Mouse (Mus musculus) brain, embryonic 14.5 days (tissue): ENCODE measurements around the gene Camk2n1. TPM values are rescaled to one million over a fixed set of nuclear protein-coding genes. Genes with fewer than 3 reads are reported as not detected.
"Not testable (repeated sequence)": the region's sequence is repeated elsewhere in the genome, so short reads cannot be mapped to it uniquely, and the experiment has no call there.

Experiments used
- DNase-seq: peaks from one replicate; pipeline ENCODE4 v3.0.0-alpha.2; 2011; ENCODE audit warnings: low read depth
- CTCF ChIP-seq: fragments of 200-500 bp; IDR thresholded peaks from 2 replicates; pipeline ENCODE4 v1.5.1; 2012; ENCODE audit warnings: inconsistent platforms, mild to moderate bottlenecking, moderate library complexity, borderline replicate concordance; ENCODE audit not compliant: insufficient read depth, insufficient read length; ENCODE audit errors: extremely low read depth
- POLR2A ChIP-seq: fragments of 200-500 bp; IDR thresholded peaks from 2 replicates; pipeline ENCODE4 v1.6.1; 2012; ENCODE audit warnings: mild to moderate bottlenecking, inconsistent platforms, borderline replicate concordance; ENCODE audit not compliant: poor library complexity, insufficient read depth, insufficient read length, severe bottlenecking; ENCODE audit errors: extremely low read depth
- polyA plus RNA-seq: library from polyadenylated mRNA; depleted of rRNA; stranded (reverse); fragments of >200 nt; gene quantifications from 2 replicates; pipeline ENCODE4 v1.2.3, GENCODE M21; 2012; rRNA removed

Gene Camk2n1
- polyA plus RNA-seq = 28.3 and 37.4 TPM in 2 replicates

GRCm38 (mm10) chr4:138453753-138454570, at the start of gene Camk2n1:
Camk2n1 (plus strand) TSS chr4:138454314.
- TF ChIP-seq POLR2A = peak; percentile 44; the same call in 1 of the 2 replicates
- TF ChIP-seq CTCF = no peak
- DNase-seq = peak; percentile 86

GRCm38 (mm10) chr4:138404806-138405205, 49.3 kb upstream of the Camk2n1 start:
- no peak for DNase-seq
- no peak for TF ChIP-seq POLR2A
- TF ChIP-seq CTCF = peak; percentile 60

- TF ChIP-seq POLR2A = no peak
- TF ChIP-seq CTCF = no peak
Observed at GRCm38 (mm10) chr4:138407479-138408194, 46.5 kb upstream of the Camk2n1 start.

GRCm38 (mm10) chr4:138411011-138411410, 43.1 kb upstream of the Camk2n1 start:
- TF ChIP-seq POLR2A = no peak
- TF ChIP-seq CTCF = no peak
- DNase-seq = no peak

More at GRCm38 (mm10) chr4:138407479-138408194, 46.5 kb upstream of the Camk2n1 start:
- no peak for DNase-seq

GRCm38 (mm10) chr4:138411504-138412121, 42.5 kb upstream of the Camk2n1 start:
- no peak for DNase-seq
- TF ChIP-seq CTCF (no peak), POLR2A (no peak)

GRCm38 (mm10) chr4:138414725-138415124, 39.4 kb upstream of the Camk2n1 start:
- TF ChIP-seq CTCF = no peak
- no peak for TF ChIP-seq POLR2A
- peak; percentile 49 for DNase-seq

- DNase-seq = no peak
- TF ChIP-seq POLR2A (no peak), CTCF (no peak)
Observed at GRCm38 (mm10) chr4:138415991-138416390, 38.1 kb upstream of the Camk2n1 start.

GRCm38 (mm10) chr4:138416414-138416813, 37.7 kb upstream of the Camk2n1 start:
- TF ChIP-seq CTCF (no peak), POLR2A (no peak)
- no peak for DNase-seq

GRCm38 (mm10) chr4:138417882-138418281, 36.2 kb upstream of the Camk2n1 start:
- TF ChIP-seq POLR2A (no peak), CTCF (no peak)
- DNase-seq = no peak

GRCm38 (mm10) chr4:138418340-138418957, 35.7 kb upstream of the Camk2n1 start:
- TF ChIP-seq POLR2A = no peak
- TF ChIP-seq CTCF = no peak
- DNase-seq = peak; percentile 68

- TF ChIP-seq POLR2A = no peak
- no peak for TF ChIP-seq CTCF
- no peak for DNase-seq
Observed at GRCm38 (mm10) chr4:138425028-138425427, 29.1 kb upstream of the Camk2n1 start.

- not testable (repeated sequence) for DNase-seq
Observed at GRCm38 (mm10) chr4:138425604-138426003, 28.5 kb upstream of the Camk2n1 start.
